Mouse (Mus musculus) MEL (cell line): ENCODE measurements around the gene Fam81a. TPM values are rescaled to one million over a fixed set of nuclear protein-coding genes. Genes with fewer than 3 reads are reported as not detected.

ENCODE experiments used
- DNase-seq: peaks from one replicate; pipeline ENCODE4 v3.0.0; 2011; ENCODE audit warnings: low read depth, low spot score
- H3K27ac ChIP-seq: 2 replicates; pipeline ENCODE4 v1.5.1; 2012; ENCODE audit warnings: low read depth, mild to moderate bottlenecking, control low read depth, low read length, moderate library complexity; ENCODE audit not compliant: control insufficient read depth
- H3K27me3 ChIP-seq, 2 experiments: fragments of 150-350 bp in 1 of 2; sonication (generic) in 1 of 2; 2 replicates each; pipeline ENCODE4 v1.6.1; 2012; ENCODE audit warnings: low read length in 2 of 2, mild to moderate bottlenecking in 2 of 2, improper control_type of control experiment in 1 of 2, moderate library complexity in 1 of 2; ENCODE audit not compliant: insufficient read depth in 2 of 2, control insufficient read depth in 1 of 2
- H3K36me3 ChIP-seq, 2 experiments: 2 replicates each; pipeline ENCODE4 v1.6.1; 2012 to 2014; ENCODE audit warnings: low read length in 2 of 2, improper control_type of control experiment in 1 of 2, inconsistent platforms in 1 of 2, mild to moderate bottlenecking in 1 of 2; ENCODE audit not compliant: insufficient read depth in 2 of 2, control insufficient read depth in 1 of 2
- H3K4me1 ChIP-seq, 2 experiments: fragments of 150-350 bp in 1 of 2; sonication (generic) in 1 of 2; 2 replicates each; pipeline ENCODE4 v1.6.1; 2012; ENCODE audit warnings: low read length in 2 of 2, improper control_type of control experiment in 1 of 2, mild to moderate bottlenecking in 1 of 2; ENCODE audit not compliant: insufficient read depth in 2 of 2, control insufficient read depth in 1 of 2
- H3K4me3 ChIP-seq, 2 experiments: fragments of 150-350 bp in 1 of 2; sonication (generic) in 1 of 2; 2 replicates each; pipeline ENCODE4 v1.5.1; 2012; ENCODE audit warnings: low read depth in 2 of 2, low read length in 2 of 2, mild to moderate bottlenecking in 2 of 2, moderate library complexity in 2 of 2, control low read depth in 1 of 2, improper control_type of control experiment in 1 of 2; ENCODE audit not compliant: control insufficient read depth in 1 of 2, insufficient read depth in 1 of 2
- H3K79me2 ChIP-seq: 2 replicates; pipeline ENCODE4 v1.6.1; 2012; ENCODE audit warnings: mild to moderate bottlenecking, low read length, moderate library complexity; ENCODE audit not compliant: control insufficient read depth, poor library complexity, insufficient read depth
- H3K9ac ChIP-seq: 2 replicates; pipeline ENCODE4 v1.6.1; 2012; ENCODE audit warnings: low read depth, mild to moderate bottlenecking, control low read depth, low read length, moderate library complexity; ENCODE audit not compliant: control insufficient read depth, poor library complexity, severe bottlenecking
- H3K9me3 ChIP-seq: fragments of 150-350 bp; sonication (generic); replicated peaks from 2 replicates; pipeline ENCODE4 v1.6.1; 2012; ENCODE audit warnings: mild to moderate bottlenecking, low read length, improper control_type of control experiment, moderate library complexity; ENCODE audit not compliant: insufficient read depth
- BHLHE40 ChIP-seq: IDR thresholded peaks from 2 replicates; pipeline ENCODE4 v1.6.1; 2012; ENCODE audit warnings: low read depth, mild to moderate bottlenecking, inconsistent platforms, low read length, improper control_type of control experiment, borderline replicate concordance
- CHD2 ChIP-seq: IDR thresholded peaks from 2 replicates; pipeline ENCODE4 v1.6.1; 2011; ENCODE audit warnings: low read length, improper control_type of control experiment
- CTCF ChIP-seq, 3 experiments: IDR thresholded peaks in 2 of 3; conservative IDR thresholded peaks in 1 of 3; 2 replicates each; pipeline ENCODE4 v1.5.1; 2011 to 2012; ENCODE audit warnings: low read length in 3 of 3, low read depth in 2 of 3, mild to moderate bottlenecking in 2 of 3, improper control_type of control experiment in 1 of 3, inconsistent platforms in 1 of 3, mixed read lengths in 1 of 3, moderate library complexity in 1 of 3; ENCODE audit not compliant: control insufficient read depth in 1 of 3, insufficient read depth in 1 of 3, poor library complexity in 1 of 3, severe bottlenecking in 1 of 3
- ETS1 ChIP-seq: IDR thresholded peaks from 2 replicates; pipeline ENCODE4 v1.6.1; 2012; ENCODE audit warnings: low read depth, mild to moderate bottlenecking, inconsistent platforms, low read length, improper control_type of control experiment, moderate library complexity
- GABPA ChIP-seq: IDR thresholded peaks from 2 replicates; pipeline ENCODE4 v1.6.1; 2012; ENCODE audit warnings: low read depth, mild to moderate bottlenecking, inconsistent platforms, low read length, improper control_type of control experiment, moderate library complexity
- JUND ChIP-seq: IDR thresholded peaks from 2 replicates; pipeline ENCODE4 v1.6.1; 2011; ENCODE audit warnings: low read depth, mild to moderate bottlenecking, improper control_type of control experiment, low read length
- MAFK ChIP-seq: IDR thresholded peaks from 2 replicates; pipeline ENCODE4 v1.6.1; 2011; ENCODE audit warnings: low read depth, mild to moderate bottlenecking, low read length, improper control_type of control experiment, borderline replicate concordance
- MEF2A ChIP-seq: IDR thresholded peaks from 2 replicates; pipeline ENCODE4 v1.6.1; 2014; ENCODE audit warnings: low read depth, mild to moderate bottlenecking, inconsistent platforms, low read length, improper control_type of control experiment; ENCODE audit not compliant: poor library complexity, insufficient replicate concordance, severe bottlenecking; ENCODE audit errors: extremely low read depth
- MXI1 ChIP-seq: IDR thresholded peaks from 2 replicates; pipeline ENCODE4 v1.6.1; 2011; ENCODE audit warnings: mild to moderate bottlenecking, low read depth, low read length, improper control_type of control experiment
- MYC ChIP-seq: IDR thresholded peaks from 2 replicates; pipeline ENCODE4 v1.6.1; 2011; ENCODE audit warnings: low read depth, mild to moderate bottlenecking, low read length, improper control_type of control experiment, moderate library complexity
- NRF1 ChIP-seq: IDR thresholded peaks from 2 replicates; pipeline ENCODE4 v1.6.1; 2014; ENCODE audit warnings: low read depth, mild to moderate bottlenecking, inconsistent platforms, low read length, improper control_type of control experiment, moderate library complexity; ENCODE audit not compliant: poor library complexity, insufficient read depth, severe bottlenecking
- POLR2A ChIP-seq, 2 experiments: IDR thresholded peaks; 2 replicates each; pipeline ENCODE4 v1.6.1; 2011 to 2012; ENCODE audit warnings: low read length in 2 of 2, mild to moderate bottlenecking in 2 of 2, control low read depth in 1 of 2, improper control_type of control experiment in 1 of 2, low read depth in 1 of 2, moderate library complexity in 1 of 2; ENCODE audit not compliant: control insufficient read depth in 1 of 2, insufficient read depth in 1 of 2, poor library complexity in 1 of 2
- RAD21 ChIP-seq: IDR thresholded peaks from 2 replicates; pipeline ENCODE4 v1.6.1; 2011; ENCODE audit warnings: mild to moderate bottlenecking, low read depth, low read length, improper control_type of control experiment
- RCOR1 ChIP-seq: IDR thresholded peaks from 2 replicates; pipeline ENCODE4 v1.6.1; 2012; ENCODE audit warnings: low read depth, mild to moderate bottlenecking, inconsistent platforms, low read length, improper control_type of control experiment
- SIN3A ChIP-seq: IDR thresholded peaks from 2 replicates; pipeline ENCODE4 v1.6.1; 2012; ENCODE audit warnings: low read length, improper control_type of control experiment, inconsistent platforms
- SMC3 ChIP-seq: IDR thresholded peaks from 2 replicates; pipeline ENCODE4 v1.6.1; 2011; ENCODE audit warnings: low read depth, low read length, improper control_type of control experiment
- TAL1 ChIP-seq: IDR thresholded peaks from 2 replicates; pipeline ENCODE4 v1.6.1; 2012; ENCODE audit warnings: mild to moderate bottlenecking, inconsistent platforms, low read length, moderate library complexity, mixed read lengths
- TCF12 ChIP-seq: IDR thresholded peaks from 2 replicates; pipeline ENCODE4 v1.6.1; 2014; ENCODE audit warnings: low read depth, mild to moderate bottlenecking, inconsistent platforms, low read length, improper control_type of control experiment, moderate library complexity
- UBTF ChIP-seq: IDR thresholded peaks from 2 replicates; pipeline ENCODE4 v1.6.1; 2012; ENCODE audit warnings: low read depth, mild to moderate bottlenecking, inconsistent platforms, low read length, improper control_type of control experiment, moderate library complexity, borderline replicate concordance; ENCODE audit not compliant: insufficient read depth
- USF1 ChIP-seq: IDR thresholded peaks from 2 replicates; pipeline ENCODE4 v1.6.1; 2014; ENCODE audit warnings: low read depth, mild to moderate bottlenecking, inconsistent platforms, low read length, improper control_type of control experiment, moderate library complexity
- USF2 ChIP-seq, 2 experiments: IDR thresholded peaks; 2 replicates each; pipeline ENCODE4 v1.6.1; 2011 to 2012; ENCODE audit warnings: improper control_type of control experiment in 2 of 2, low read length in 2 of 2, borderline replicate concordance in 1 of 2, inconsistent platforms in 1 of 2, low read depth in 1 of 2, mild to moderate bottlenecking in 1 of 2; ENCODE audit not compliant: insufficient read depth in 1 of 2
- ZC3H11A ChIP-seq: IDR thresholded peaks from 2 replicates; pipeline ENCODE4 v1.6.1; 2012; ENCODE audit warnings: low read depth, mild to moderate bottlenecking, inconsistent platforms, low read length, improper control_type of control experiment
- ZKSCAN1 ChIP-seq: IDR thresholded peaks from 2 replicates; pipeline ENCODE4 v1.6.1; 2012; ENCODE audit warnings: low read depth, mild to moderate bottlenecking, inconsistent platforms, low read length, improper control_type of control experiment, moderate library complexity
- ZMIZ1 ChIP-seq: IDR thresholded peaks from 2 replicates; pipeline ENCODE4 v1.6.1; 2012; ENCODE audit warnings: low read depth, mild to moderate bottlenecking, inconsistent platforms, low read length, improper control_type of control experiment, moderate library complexity
- polyA plus RNA-seq, 2 experiments: library from polyadenylated mRNA; stranded (reverse) in 1 of 2; unstranded in 1 of 2; fragments of >175 nt in 1 of 2; fragments of >200 nt in 1 of 2; gene quantifications; 2 replicates each; pipeline versions ENCODE4 v1.2.1 to v1.2.4; 2012; ENCODE audit warnings: low replicate concordance in 2 of 2, low read depth in 1 of 2; ENCODE audit not compliant: insufficient read length in 2 of 2, insufficient read depth in 1 of 2, missing spikeins in 1 of 2
- total RNA-seq: library from RNA; depleted of rRNA; stranded (reverse); fragments of 300-350 nt; gene quantifications from 2 replicates; pipeline ENCODE4 v1.2.3, GENCODE M21; 2012

Fam81a gene
- total and polyA plus RNA-seq, 3 experiments, result not detected

DNA sequence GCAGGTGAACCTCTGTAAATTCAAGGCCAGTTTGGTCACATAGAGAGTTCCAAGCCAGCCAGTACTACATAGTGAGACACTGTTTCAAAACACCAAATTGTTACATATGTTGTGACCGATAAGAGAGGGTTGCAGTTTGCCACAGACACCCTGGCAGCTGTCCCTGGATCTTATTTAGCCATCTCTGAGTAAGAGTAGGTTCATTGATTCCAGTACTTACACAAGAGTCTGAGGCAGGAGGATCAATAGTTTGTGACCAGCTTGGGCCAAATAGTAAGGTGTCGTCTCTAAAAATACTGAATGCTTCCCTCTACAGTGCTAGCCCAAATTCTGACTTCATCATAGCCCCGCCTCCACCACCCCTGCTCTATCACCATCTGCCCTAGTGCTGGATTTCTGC is 64.3 kb downstream of the Fam81a start (continued):
- TF ChIP-seq USF2 (IDR thresholded peaks at IDR 0.05; ENCODE audit: borderline replicate concordance in 1 of 2, insufficient read depth in 1 of 2, low read depth in 1 of 2, low read length in 2 of 2) (no peak), MAFK (no peak), TCF12 (no peak)

DNA sequence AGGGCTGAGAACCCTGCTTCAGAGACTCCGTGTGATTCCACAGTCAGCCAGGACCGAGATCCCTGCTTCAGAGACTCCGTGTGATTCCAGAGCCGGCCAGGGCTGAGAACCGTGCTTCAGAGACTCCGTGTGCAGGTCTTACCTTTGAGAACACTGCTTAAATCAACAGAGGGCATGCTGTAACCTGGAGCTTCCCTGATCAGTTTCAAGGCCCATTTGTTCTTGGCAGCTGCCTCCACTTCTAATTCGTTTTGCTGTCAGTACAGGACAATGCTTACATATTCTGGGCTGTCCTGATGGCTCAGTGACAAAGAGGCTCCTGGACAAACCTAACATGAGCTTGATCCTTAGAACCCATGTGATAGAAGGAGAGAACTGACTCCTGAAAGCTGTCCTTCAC is 65.2 kb downstream of the Fam81a start:
- no peaks in the 10 kb centered on the region for H3K79me2 ChIP-seq
- no peaks in the 10 kb centered on the region for H3K36me3 ChIP-seq
- no peaks in the 10 kb centered on the region for H3K4me1 ChIP-seq
- no peak overlapping the region for H3K9ac ChIP-seq
- no peak overlapping the region for H3K27ac ChIP-seq
- peaks cover 2 to 4% of the 10 kb centered on the region in 2 experiments; a peak in 1 of 4 replicates for H3K27me3 ChIP-seq
- H3K9me3 ChIP-seq, result no peaks in the 10 kb centered on the region
- TF ChIP-seq ZMIZ1 (no peak), GABPA (no peak), BHLHE40 (no peak), MAFK (no peak), CTCF (IDR thresholded peaks at IDR 0.05 in 2 of 3, conservative IDR thresholded peaks at IDR 0.05 in 1 of 3; ENCODE audit: control insufficient read depth in 1 of 3, insufficient read depth in 1 of 3, low read depth in 2 of 3, low read length in 3 of 3, poor library complexity in 1 of 3, severe bottlenecking in 1 of 3) (no peak), RAD21 (no peak), UBTF (no peak), MYC (no peak), MXI1 (no peak)
- DNase-seq, result no peak
- no peak overlapping the region for H3K4me3 ChIP-seq

DNA sequence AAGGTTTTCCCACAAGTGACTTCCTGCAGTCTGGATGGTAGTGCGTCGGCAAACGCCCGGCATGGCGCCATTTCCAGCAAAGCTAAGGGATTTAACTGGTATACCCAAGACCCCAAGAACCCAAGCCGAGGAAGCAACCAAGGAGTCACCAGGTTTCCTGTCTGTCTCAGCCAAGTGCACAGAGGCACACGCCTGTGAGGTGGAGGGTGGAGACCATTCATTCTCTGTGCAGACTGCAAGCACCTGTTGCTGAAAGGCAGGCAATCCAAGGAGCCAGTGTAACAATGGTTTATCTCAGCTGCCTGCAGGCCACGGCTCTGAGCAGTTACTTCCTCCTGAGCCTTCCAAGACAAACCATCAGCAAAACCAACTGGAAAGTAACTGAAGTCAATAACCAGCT is 70.0 kb downstream of the Fam81a start:
- Histone ChIP-seq H3K79me2 (no peaks in the 10 kb centered on the region), H3K9me3 (no peaks in the 10 kb centered on the region), H3K36me3 (no peaks in the 10 kb centered on the region), H3K27me3 (peaks cover 2 to 4% of the 10 kb centered on the region in 2 experiments; a peak in 1 of 4 replicates), H3K4me1 (no peaks in the 10 kb centered on the region), H3K4me3 (no peak overlapping the region), H3K9ac (no peak overlapping the region), H3K27ac (no peak overlapping the region)
- peak; percentile 10 for DNase-seq
- no peak for TF ChIP-seq ZKSCAN1
- TF ChIP-seq MAFK, result no peak
- TF ChIP-seq POLR2A (IDR thresholded peaks at IDR 0.05; ENCODE audit: control insufficient read depth in 1 of 2, insufficient read depth in 1 of 2, low read depth in 1 of 2, low read length in 2 of 2, poor library complexity in 1 of 2), result no peak
- no peak for TF ChIP-seq TAL1
- TF ChIP-seq JUND, result no peak
- no peak for TF ChIP-seq SMC3
- TF ChIP-seq ETS1, result no peak
- no peak for TF ChIP-seq MYC
- TF ChIP-seq ZC3H11A, result no peak
- TF ChIP-seq NRF1, result no peak
- no peak for TF ChIP-seq SIN3A
- TF ChIP-seq USF1, result no peak
- no peak for TF ChIP-seq MEF2A
- no peak for TF ChIP-seq MXI1
- TF ChIP-seq CHD2, result no peak
- TF ChIP-seq RCOR1, result no peak
